Mouse (Mus musculus) frontal cortex, postnatal 36 days (tissue): ENCODE results near the gene Tspan33.

ENCODE experiments used
- DNase-seq, 2 experiments: peaks; one replicate each; pipeline ENCODE4 v3.0.0; 2022; ENCODE audit warnings: low spot score in 2 of 2

The Tspan33 gene

DNA sequence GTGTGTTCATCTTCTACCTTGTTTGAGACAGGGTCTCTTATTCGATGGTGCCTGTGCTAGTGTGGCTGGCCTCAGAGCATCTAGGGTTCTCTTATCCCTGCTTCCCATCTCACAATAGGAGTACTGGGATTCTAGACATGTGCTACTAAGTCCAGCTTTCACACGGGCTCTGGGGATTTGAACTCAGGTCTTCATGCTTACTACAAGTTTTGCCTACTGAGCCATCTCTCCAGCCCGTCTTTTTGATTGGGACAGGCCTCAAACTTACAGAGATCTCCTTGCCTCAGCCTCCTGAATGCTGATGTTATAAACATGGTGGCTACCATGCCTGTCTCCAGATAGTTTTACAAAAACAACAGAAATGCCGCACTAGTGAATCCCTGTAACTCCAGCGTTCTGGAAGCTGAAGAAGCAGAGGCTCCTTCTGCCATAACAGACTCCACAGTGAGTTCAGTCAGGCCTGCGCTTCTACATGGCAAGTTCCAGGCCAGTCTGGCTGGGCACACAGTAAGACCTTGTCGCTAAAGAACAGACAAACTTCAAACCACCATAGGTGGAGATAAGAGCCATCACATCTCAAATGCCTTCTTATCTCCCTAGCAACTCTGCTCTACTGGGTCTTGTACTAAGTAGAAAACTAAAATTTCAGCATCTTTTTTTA is 5.2 kb downstream of the Tspan33 start:
- no peak for DNase-seq

DNA sequence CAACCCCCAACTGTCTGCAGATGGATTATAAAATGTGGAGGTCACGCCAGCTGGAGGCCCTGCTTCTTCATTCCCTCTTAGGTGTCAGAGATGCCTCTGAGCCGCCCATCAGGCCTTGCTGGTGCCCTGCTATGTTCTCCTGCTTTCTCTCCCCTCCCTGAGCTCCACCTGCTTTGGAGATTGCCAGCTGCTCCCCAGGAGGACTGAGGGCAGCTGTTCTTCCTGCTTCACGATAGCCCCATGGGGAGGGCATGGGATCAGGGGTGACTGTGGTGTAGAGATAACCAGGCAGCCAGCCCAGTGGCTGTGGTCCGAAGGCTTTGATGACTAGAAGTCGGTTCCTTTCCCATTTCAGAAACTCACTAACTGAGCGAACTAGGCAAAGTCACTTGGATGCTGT is 7.0 kb downstream of the Tspan33 start:
- no peak for DNase-seq

DNA sequence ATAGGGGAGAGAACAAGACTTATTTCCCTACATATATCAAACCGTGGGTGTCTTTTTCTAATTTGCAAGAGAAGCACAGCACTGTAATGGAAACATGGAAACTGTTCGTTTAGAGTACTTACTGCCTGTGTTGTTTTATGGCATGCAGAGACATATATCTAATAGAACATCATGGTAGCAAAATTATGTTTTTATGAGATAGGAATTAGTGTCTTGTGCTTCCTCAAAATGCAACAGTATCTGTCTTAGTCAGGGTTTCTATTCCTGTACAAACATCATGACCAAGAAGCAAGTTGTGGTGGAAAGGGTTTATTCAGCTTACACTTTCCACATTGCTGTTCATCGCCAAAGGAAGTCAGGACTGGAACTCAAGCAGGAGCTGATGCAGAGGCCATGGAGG is 8.1 kb downstream of the Tspan33 start:
- no peak for DNase-seq

DNA sequence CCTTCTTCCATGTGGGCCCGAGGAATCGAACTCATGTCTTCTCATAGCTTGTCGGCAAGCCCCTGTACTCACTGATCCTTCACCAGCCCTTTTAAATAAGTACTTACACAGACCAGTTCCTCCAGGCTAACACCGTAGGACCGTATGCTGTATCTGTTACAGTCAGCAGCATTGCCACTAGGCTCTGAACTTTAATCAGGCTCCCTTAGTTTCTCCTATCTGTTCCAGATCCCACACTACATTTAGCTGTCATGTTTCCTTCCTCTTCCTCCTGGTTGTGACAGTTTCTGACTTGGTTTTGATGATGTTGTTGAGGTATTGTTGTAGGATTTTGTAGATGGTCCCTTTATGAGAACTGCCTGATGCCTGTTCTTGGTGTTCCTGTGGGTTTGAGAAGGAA is 10.1 kb downstream of the Tspan33 start:
- no peak for DNase-seq

DNA sequence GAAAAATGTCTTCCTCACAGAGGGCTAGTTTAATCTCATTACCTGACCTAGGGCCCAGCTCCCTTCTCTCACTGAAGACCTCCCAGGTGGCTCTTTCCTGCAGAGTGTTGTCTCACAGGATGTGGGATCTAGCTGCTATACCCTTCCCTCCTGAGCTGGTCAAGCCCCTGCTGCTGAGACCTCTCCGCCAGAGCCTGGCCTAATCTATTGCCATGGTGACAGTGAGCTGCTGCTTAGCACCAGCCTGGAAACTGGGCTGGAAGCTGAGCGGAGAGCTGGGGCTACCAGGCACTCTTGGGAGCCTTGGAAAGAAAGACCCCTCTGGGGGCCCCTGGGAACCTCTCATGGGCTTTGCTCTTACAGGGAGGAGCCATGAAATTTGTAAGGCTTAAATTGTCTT is 13.9 kb downstream of the Tspan33 start:
- no peak for DNase-seq

DNA sequence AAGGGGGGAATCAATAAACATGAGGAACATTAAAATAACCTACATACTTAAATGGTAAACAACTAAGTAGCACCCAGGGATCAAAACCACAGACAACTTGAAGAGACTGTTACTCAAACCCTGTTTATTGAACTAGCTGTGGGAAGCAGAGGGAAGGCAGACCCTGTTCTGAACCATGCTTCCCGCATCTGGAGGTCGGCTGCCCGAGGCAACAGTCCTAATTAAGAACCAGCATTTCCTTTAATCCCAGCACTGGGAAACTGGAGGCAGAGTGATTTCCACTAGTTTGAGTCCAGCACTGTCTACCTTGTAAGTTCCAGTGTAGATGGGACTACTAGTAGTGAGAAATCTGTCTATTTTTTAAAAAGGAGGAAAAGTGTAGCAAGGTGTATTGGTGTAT is 17.3 kb downstream of the Tspan33 start:
- no peak for DNase-seq

DNA sequence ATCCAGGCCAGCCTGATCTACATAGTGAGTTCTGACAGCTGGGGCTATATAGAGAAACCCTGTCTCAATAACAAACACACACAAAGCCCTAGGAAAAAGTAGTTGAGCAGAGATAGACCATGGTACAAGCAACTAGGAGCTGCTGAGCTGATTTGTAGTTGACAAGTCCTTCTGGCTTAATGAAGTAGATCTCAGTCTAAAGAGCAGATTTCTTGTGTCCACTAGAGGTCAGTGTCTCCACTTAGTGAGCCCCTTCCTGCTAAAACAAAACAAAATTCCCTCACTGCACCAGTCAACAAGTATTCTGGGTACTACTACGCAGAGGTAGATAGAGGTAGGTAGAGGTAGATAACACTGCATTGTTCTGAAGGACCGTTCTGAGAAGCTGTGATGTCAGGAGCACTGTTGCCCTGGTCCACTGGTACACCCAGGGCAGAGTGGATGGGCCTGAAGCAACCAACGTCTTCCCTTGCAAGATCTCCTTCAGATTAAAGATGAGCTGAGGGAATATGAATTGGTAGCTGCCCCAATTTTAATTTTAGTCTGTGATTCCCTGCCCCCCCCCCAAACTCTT is 18.1 kb downstream of the Tspan33 start:
- DNase-seq = peak in 1 of 2 experiments; percentile 48

DNA sequence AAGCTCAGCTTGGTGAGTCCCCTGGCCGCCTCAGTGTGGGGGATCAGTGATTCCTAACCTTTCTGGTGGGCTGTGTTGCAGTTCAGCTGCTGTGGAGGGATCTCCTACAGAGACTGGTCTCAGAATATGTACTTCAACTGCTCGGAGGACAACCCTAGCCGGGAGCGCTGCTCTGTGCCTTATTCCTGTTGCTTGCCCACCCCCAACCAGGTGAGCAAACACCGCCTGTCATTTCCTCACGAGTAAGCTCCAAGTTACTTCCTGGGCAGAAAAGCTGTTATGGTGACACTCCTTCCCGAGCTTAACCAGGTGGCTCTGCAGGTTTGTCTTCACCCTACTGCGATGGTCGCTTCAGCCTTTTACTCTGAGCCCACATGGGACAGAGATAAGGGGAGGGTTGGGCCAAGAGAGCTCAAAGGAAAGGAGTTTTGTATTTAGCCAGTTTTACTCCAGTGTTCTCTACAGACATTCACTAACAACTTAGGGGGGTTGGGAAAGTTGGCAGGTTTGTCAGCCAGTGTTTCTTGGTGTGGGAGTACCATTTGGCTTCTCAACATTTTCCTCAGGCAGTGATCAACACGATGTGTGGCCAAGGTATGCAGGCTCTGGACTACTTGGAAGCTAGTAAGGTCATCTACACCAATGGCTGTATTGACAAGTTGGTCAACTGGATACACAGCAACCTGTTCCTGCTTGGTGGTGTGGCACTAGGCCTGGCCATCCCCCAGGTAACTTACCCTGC is 22.8 kb downstream of the Tspan33 start:
- DNase-seq = peak in 1 of 2 experiments; percentile 55

DNA sequence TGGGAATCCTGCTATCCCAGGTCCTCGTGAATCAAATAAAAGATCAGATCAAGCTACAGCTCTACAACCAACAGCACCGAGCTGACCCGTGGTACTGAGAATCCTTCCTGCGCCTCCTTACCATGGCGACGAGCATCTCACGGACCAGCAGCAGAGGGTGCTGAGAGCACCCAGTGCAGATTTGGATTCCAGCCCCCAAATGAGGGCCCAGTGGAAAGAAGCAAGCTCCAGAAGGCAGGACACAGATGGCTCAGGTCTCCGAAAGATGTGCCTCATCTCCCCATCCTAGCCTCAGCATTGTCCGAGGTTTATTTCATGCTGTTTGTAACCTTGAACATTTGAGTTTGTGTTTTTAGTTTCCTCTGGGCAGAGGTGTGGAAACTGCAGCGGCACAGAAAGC is 23.5 kb downstream of the Tspan33 start:
- peak in 1 of 2 experiments; percentile 28 for DNase-seq

DNA sequence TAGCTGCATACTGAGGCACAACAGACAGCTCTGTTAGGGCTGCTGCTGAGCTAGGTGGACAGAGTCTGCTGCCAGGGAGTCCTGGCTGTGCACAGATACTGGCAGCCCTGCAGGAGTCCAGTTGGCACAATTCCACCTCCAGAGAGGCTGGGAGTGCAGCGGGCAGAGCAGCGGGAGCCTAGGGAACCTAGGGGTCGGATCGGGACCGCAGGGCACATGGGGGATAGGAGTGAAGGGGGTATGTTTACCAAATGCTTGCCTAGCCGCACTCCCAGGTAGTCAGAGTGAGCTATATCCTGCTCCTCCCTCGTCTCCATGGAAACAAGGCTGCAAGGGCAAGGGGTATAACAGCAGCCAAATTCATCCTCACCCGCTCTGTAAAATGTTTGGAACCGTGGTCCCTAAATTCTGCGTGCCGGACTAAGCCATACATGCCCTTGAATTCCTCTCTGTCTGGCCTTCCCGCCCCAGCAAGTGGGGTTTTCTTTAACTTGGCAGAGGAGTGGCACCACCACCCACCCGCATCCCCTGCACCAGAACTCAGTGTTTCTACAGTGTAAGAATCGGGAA is 24.0 kb downstream of the Tspan33 start:
- peak in 1 of 2 experiments; percentile 41 for DNase-seq

DNA sequence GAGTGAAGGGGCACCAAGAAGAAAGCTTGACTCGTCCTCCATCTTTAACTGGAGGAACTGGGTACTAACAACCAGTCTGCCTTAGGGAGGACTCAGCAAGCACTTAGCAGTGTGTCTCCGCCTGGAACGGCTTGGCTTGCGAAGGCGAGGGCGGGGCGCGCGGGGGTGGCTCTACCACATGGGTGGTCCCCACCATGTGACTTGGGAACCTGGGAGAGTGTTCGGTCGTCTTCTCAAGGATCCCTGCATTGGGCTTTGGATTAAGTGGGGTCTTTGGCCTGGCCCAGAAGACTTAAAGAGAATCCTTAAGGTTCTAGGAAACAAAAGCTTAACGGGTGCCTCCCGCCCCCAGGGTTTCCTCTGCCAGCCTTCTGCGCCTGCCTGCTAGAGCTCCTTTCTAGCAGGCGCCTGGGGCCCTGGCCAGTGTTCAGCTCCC is 24.9 kb downstream of the Tspan33 start:
- peak; percentile 75 to 79 for DNase-seq

DNA sequence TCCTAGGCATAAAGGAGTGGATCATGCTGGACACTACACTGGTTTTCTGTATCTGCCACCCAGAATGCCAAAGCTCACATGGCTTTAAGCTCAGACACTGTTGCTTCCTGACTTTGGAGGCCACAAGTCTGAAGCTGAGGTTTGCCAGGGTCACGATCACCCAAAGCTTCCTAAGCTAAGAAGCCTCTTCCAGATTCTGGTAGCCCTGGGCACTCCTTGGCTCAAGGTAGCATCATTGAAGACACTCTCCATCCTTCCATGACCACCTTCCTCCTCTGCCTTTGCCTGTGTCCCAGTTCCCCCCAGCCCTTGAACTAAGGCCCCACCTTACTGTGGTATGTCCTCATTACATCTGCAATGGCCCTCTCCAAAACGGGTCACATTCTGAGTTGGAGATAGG is 27.9 kb downstream of the Tspan33 start:
- no peak for DNase-seq

DNA sequence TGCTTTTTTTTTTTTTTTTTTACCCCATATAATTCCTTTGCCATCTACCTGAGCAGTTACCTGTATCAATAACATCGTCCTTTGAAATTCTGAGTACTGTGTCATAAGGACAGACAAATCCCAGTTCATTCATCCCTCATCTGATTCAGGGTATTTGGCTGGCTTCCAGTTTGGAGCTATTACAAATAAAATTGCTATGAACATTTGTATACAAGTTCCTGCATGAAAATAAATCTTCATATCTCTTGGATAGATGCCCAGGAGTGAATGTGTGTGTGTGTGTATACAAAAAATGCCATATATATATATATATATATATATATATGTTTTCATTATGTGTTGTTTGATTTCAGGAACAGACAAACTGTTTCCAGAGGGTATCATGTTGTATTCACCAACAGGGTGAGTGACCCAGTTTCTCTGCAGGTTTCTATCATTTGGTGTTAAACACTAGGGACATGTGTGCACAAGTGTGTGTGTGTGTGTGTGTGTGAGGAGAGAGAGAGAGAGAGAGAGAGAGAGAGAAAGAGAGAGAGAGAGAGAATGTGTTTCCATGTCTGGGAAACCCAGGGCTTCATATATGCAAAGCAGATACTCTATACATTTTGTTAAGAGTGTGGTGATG is 32.7 kb downstream of the Tspan33 start:
- no peak for DNase-seq

DNA sequence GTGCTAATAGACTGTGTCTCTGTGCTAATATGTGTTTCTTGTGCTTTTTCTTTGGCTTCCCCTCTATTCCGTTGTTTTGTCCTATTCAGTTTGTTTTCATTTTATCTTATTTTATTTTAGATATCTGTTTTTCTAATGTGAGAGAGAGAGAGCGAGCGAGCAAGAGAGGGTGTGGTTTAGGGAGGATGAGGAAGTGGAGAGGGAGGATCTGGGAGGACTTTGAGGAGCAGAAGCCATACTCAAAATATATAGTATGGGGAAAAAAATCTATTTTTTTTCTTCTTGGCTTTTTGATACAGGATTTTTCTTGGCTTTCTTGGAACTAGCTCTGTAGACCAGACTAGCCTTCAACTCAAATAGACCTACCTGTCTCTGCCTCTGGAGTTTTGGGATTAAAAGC is 34.0 kb downstream of the Tspan33 start:
- DNase-seq = no peak

DNA sequence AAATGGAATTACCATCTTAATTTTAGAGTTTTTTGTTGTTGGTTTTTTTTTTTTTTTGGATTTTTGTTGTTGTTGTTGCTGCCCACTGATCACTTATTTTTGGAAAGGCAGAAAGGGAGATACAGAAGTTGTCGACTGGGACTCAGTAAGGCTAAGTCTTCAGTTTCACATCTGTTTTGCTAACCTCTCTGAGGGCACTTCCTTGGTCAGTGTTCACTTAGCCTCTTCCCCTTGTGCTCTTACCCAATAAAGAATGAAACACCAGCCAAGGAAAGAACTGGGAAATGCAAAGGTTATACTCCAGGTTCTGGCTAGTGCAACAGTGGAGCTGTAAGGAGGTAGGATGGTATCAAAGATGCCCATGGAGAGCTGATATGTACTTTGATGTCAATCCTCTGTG is 35.5 kb downstream of the Tspan33 start:
- no peak for DNase-seq

DNA sequence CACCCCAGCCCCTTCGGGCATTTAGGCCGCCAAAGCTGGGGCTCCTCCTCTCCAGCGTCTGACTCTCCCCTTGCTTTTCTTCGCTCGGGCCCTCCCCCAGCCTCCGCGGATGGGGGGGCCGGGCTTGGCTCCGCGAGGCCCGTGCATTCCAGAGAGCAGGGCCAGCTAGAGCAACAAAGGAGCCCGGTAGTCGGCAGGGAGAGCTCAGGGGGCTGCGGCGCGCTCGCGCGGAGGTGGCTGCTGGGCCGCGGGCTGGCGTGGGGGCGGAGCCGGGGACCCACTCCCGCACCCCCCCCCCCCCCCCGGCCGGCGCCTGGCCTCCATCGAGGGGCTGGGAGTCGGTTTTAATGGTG is 41.3 kb downstream of the Tspan33 start, which contains the start of gene Smo:
Gene Smo (plus strand): TSS at position 168 of the 353 bp plus-strand sequence.
- DNase-seq = peak in 1 of 2 experiments; percentile 30

DNA sequence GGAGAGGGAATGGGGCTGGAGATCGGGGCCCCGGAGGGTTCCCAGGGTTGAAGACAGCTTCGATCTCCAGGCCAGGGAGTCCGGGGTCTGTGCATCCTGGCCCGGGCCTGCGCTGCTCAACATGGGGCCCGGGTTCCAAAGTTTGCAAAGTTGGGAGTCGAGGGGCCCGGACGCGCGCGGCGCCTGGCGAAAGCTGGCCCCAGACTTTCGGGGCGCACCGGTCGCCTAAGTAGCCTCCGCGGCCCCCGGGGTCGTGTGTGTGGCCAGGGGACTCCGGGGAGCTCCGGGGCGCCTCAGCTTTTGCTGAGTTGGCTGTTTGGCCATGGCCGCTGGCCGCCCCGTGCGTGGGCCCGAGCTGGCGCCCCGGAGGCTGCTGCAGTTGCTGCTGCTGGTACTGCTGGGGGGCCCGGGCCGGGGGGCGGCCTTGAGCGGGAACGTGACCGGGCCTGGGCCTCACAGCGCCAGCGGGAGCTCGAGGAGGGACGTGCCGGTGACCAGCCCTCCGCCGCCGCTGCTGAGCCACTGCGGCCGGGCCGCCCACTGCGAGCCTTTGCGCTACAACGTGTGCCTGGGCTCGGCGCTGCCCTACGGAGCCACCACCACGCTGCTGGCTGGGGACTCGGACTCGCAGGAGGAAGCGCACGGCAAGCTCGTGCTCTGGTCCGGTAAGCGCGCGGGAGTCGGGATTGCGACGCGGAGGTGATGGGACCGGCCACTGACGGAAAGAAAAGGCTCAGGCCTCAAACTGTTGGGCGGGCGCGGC is 41.8 kb downstream of the Tspan33 start:
- DNase-seq = peak in 1 of 2 experiments; percentile 12

DNA sequence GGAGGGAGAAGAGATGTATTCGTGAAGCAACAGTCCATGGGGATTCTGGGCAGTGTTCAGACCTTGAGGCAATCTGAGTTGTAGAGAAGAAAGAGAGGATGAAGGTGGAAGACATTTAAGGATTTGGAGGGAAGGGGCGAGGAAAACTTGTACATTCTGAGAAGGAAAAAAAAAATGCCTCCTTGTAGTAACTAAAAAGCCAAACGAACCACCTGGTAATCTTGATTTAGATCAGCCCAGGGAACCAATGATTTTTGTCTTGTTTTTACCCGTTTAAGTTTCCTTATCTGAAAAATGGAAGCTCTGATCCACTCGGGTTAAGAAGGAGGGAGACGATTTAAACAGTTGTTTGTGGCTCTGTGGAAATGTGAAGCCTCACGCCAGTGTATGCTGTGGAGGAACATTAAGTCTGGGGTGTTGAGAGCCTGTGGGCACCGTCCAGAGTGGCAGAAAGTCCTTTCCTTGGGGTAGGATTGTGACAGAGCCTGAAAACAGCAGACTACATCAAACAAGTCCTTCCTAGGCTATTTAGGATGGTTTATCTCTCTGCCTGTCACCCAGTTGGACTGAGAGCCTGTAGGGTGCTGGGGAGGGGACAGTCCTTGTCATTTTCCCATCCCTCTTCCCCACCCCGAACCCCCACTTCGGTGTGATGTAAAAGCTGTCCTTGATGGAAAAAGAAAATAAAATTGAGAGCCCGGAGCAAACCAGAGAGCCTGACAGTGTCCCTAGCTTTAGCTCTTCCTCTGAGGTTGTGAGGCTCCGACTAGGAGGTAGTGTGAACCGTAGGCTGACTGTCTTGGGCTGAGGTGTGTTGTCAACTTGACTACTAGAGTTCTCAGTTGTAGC is 42.8 kb downstream of the Tspan33 start:
- no peak for DNase-seq

DNA sequence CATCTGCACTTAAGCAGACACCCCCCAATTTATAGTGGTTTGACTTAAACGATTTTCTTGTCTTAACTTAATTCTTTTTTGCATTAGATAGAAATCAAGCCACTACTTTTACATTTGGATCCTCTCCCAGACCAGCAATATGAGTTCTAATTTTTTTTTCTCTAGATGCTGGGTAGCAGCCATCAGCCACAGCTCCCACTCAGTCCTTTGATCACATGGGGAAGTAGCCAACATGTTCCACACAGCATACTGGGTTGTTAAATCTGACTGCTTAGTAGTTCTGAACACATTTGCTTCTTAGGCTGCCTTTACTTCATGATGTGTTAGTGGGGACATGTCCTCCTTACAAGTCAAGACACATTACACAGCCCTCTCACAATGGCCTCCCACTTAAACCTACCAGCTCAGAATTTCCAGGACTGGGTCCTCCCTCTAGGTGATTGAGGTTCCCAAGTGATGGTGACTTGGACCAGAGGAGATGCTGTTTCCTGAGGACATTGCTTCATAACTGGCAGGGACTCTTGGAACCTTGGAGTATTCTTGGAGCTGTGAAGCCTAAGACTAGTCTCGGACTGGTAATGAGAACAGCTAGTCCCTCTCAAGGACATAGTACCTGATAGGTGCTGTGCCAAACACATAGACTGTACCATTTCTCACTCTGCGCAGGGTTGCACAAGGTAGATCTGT is 57.6 kb downstream of the Tspan33 start:
- peak; percentile 38 to 58 for DNase-seq

DNA sequence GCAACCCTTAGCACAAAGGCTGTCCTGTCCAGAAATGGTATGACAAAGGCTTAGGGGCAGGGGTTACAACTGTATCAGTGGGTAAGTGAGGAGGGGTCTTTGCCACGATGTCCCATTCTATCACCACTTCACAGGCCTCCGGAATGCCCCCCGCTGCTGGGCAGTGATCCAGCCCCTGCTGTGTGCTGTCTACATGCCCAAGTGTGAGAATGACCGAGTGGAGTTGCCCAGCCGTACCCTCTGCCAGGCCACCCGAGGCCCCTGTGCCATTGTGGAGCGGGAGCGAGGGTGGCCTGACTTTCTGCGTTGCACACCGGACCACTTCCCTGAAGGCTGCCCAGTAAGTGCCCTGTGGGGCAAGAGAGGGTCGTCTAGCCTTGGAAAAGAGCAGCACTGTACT is 59.3 kb downstream of the Tspan33 start:
- DNase-seq = no peak
